Mouse (Mus musculus): ENCODE data around the gene Rhbdl1. TPM values are rescaled to one million over a fixed set of nuclear protein-coding genes. Genes with fewer than 3 reads are reported as not detected.

Gene Rhbdl1
- total RNA-seq, 4 experiments from 2014 or later = 14.7 to 79.0 (median 33.0) TPM

- DNase-seq = peak; percentile 84
Measured at GRCm38 (mm10) chr17:25871566-25871965, 34.5 kb upstream of the Rhbdl1 start.

GRCm38 (mm10) chr17:25869954-25870353 lies 32.9 kb upstream of the Rhbdl1 start:
- no peak for DNase-seq

- no peak for DNase-seq
Measured at GRCm38 (mm10) chr17:25869498-25869897, 32.4 kb upstream of the Rhbdl1 start.

GRCm38 (mm10) chr17:25868601-25869191 lies 31.6 kb upstream of the Rhbdl1 start, which contains the start of gene Mcrip2:
Gene Mcrip2 (minus strand): TSS chr17:25868764.
- DNase-seq = peak; percentile 89

- peak; percentile 91 for DNase-seq
Measured at GRCm38 (mm10) chr17:25867836-25868600, 30.9 kb upstream of the Rhbdl1 start.

GRCm38 (mm10) chr17:25867509-25867835 lies 30.4 kb upstream of the Rhbdl1 start:
- DNase-seq = no peak

- no peak for DNase-seq
Measured at GRCm38 (mm10) chr17:25866172-25866571, 29.1 kb upstream of the Rhbdl1 start.

- no peak for DNase-seq
Measured at GRCm38 (mm10) chr17:25865288-25865687, 28.2 kb upstream of the Rhbdl1 start.

GRCm38 (mm10) chr17:25864311-25864710 lies 27.2 kb upstream of the Rhbdl1 start:
- DNase-seq = no peak

- DNase-seq = no peak
Measured at GRCm38 (mm10) chr17:25863681-25864080, 26.6 kb upstream of the Rhbdl1 start.

GRCm38 (mm10) chr17:25861704-25862612 lies 24.9 kb upstream of the Rhbdl1 start:
- no peak for DNase-seq

- DNase-seq = peak; percentile 91
Measured at GRCm38 (mm10) chr17:25860832-25861703, 24.0 kb upstream of the Rhbdl1 start, which contains the start of gene Wdr90. Gene Wdr90 (minus strand): TSS chr17:25861501.

- DNase-seq = no peak
Measured at GRCm38 (mm10) chr17:25860229-25860628, 23.1 kb upstream of the Rhbdl1 start.

- peak; percentile 94 for DNase-seq
Measured at GRCm38 (mm10) chr17:25844396-25844901, 7.4 kb upstream of the Rhbdl1 start, which contains the start of gene Rhot2. Gene Rhot2 (minus strand): TSS chr17:25844851.

- no peak for DNase-seq
Measured at GRCm38 (mm10) chr17:25843636-25844395, 6.7 kb upstream of the Rhbdl1 start.

GRCm38 (mm10) chr17:25843122-25843521 lies 6.0 kb upstream of the Rhbdl1 start:
- no peak for DNase-seq

- DNase-seq = no peak
Measured at GRCm38 (mm10) chr17:25842509-25842908, 5.4 kb upstream of the Rhbdl1 start.

- DNase-seq = no peak
Measured at GRCm38 (mm10) chr17:25841117-25841880, 4.2 kb upstream of the Rhbdl1 start, which contains the start of gene Gm20683. Gene Gm20683 (minus strand): TSS chr17:25841763.

GRCm38 (mm10) chr17:25840519-25840918 lies 3.4 kb upstream of the Rhbdl1 start:
- DNase-seq = no peak

Measured in adrenal gland, adult 8-10 months (tissue).